Mouse (Mus musculus): ENCODE results near the gene Wrnip1.

Wrnip1 gene

GRCm38 (mm10) chr13:32801693-32802221 lies at the start of gene Wrnip1:
Wrnip1 (plus strand) TSS chr13:32802038.
- in situ Hi-C loops (cut with MboI; ENCODE audit: unreplicated experiment in 2 of 2) = no loop called here

- in situ Hi-C loops (cut with MboI; ENCODE audit: unreplicated experiment in 2 of 2) = loop anchor here in 1 of 2 experiments (25.0 kb wide), 1 partner anchor 1010 kb away; no protein-coding TSS in a partner anchor
Measured at GRCm38 (mm10) chr13:32752066-32752657, 49.7 kb upstream of the Wrnip1 start.

GRCm38 (mm10) chr13:32759036-32759435 lies 42.8 kb upstream of the Wrnip1 start:
- in situ Hi-C loops (cut with MboI; ENCODE audit: unreplicated experiment in 2 of 2) = loop anchor here in 1 of 2 experiments (25.0 kb wide), 1 partner anchor 1003 kb away; no protein-coding TSS in a partner anchor

GRCm38 (mm10) chr13:32760795-32761194 lies 41.0 kb upstream of the Wrnip1 start:
- in situ Hi-C loops (cut with MboI; ENCODE audit: unreplicated experiment in 2 of 2) = loop anchor here (10.0 to 25.0 kb wide), 2 partner anchors 1002 to 1134 kb away; no protein-coding TSS in a partner anchor

- in situ Hi-C loops (cut with MboI; ENCODE audit: unreplicated experiment in 2 of 2) = loop anchor here (10.0 to 25.0 kb wide), 2 partner anchors 999 to 1132 kb away; no protein-coding TSS in a partner anchor
Measured at GRCm38 (mm10) chr13:32763141-32763540, 38.7 kb upstream of the Wrnip1 start.

- in situ Hi-C loops (cut with MboI; ENCODE audit: unreplicated experiment in 2 of 2) = loop anchor here (10.0 to 25.0 kb wide), 2 partner anchors 998 to 1130 kb away; no protein-coding TSS in a partner anchor
Measured at GRCm38 (mm10) chr13:32764448-32764847, 37.4 kb upstream of the Wrnip1 start.

GRCm38 (mm10) chr13:32768104-32768503 lies 33.7 kb upstream of the Wrnip1 start:
- in situ Hi-C loops (cut with MboI; ENCODE audit: unreplicated experiment in 2 of 2) = loop anchor here (10.0 to 25.0 kb wide), 2 partner anchors 994 to 1127 kb away; no protein-coding TSS in a partner anchor

GRCm38 (mm10) chr13:32769960-32770359 lies 31.9 kb upstream of the Wrnip1 start:
- in situ Hi-C loops (cut with MboI; ENCODE audit: unreplicated experiment in 2 of 2) = loop anchor here (10.0 to 25.0 kb wide), 2 partner anchors 992 to 1125 kb away; no protein-coding TSS in a partner anchor

GRCm38 (mm10) chr13:32775889-32776288 lies 25.9 kb upstream of the Wrnip1 start:
- in situ Hi-C loops (cut with MboI; ENCODE audit: unreplicated experiment in 2 of 2) = loop anchor here in 1 of 2 experiments (10.0 kb wide), 1 partner anchor 1119 kb away; no protein-coding TSS in a partner anchor

GRCm38 (mm10) chr13:32776350-32776749 lies 25.5 kb upstream of the Wrnip1 start:
- in situ Hi-C loops (cut with MboI; ENCODE audit: unreplicated experiment in 2 of 2) = loop anchor here in 1 of 2 experiments (10.0 kb wide), 1 partner anchor 1118 kb away; no protein-coding TSS in a partner anchor

GRCm38 (mm10) chr13:32778861-32779260 lies 23.0 kb upstream of the Wrnip1 start:
- in situ Hi-C loops (cut with MboI; ENCODE audit: unreplicated experiment in 2 of 2) = loop anchor here in 1 of 2 experiments (10.0 kb wide), 1 partner anchor 1116 kb away; no protein-coding TSS in a partner anchor

- in situ Hi-C loops (cut with MboI; ENCODE audit: unreplicated experiment in 2 of 2) = no loop called here
Measured at GRCm38 (mm10) chr13:32783055-32783454, 18.8 kb upstream of the Wrnip1 start.

GRCm38 (mm10) chr13:32783816-32784215 lies 18.0 kb upstream of the Wrnip1 start, which contains the start of gene Mylk4:
Mylk4 (minus strand) TSS chr13:32783954.
- in situ Hi-C loops (cut with MboI; ENCODE audit: unreplicated experiment in 2 of 2) = no loop called here

- in situ Hi-C loops (cut with MboI; ENCODE audit: unreplicated experiment in 2 of 2) = no loop called here
Measured at GRCm38 (mm10) chr13:32787584-32787983, 14.3 kb upstream of the Wrnip1 start.

GRCm38 (mm10) chr13:32789781-32790180 lies 12.1 kb upstream of the Wrnip1 start:
- in situ Hi-C loops (cut with MboI; ENCODE audit: unreplicated experiment in 2 of 2) = no loop called here

- in situ Hi-C loops (cut with MboI; ENCODE audit: unreplicated experiment in 2 of 2) = no loop called here
Measured at GRCm38 (mm10) chr13:32794619-32795018, 7.2 kb upstream of the Wrnip1 start.

GRCm38 (mm10) chr13:32795166-32795565 lies 6.7 kb upstream of the Wrnip1 start:
- in situ Hi-C loops (cut with MboI; ENCODE audit: unreplicated experiment in 2 of 2) = no loop called here

GRCm38 (mm10) chr13:32797085-32797484 lies 4.8 kb upstream of the Wrnip1 start:
- in situ Hi-C loops (cut with MboI; ENCODE audit: unreplicated experiment in 2 of 2) = no loop called here

- in situ Hi-C loops (cut with MboI; ENCODE audit: unreplicated experiment in 2 of 2) = no loop called here
Measured at GRCm38 (mm10) chr13:32799131-32799530, 2.7 kb upstream of the Wrnip1 start.

- in situ Hi-C loops (cut with MboI; ENCODE audit: unreplicated experiment in 2 of 2) = no loop called here
Measured at GRCm38 (mm10) chr13:32800859-32801258, 979 bp upstream of the Wrnip1 start.

GRCm38 (mm10) chr13:32802259-32803081 lies 632 bp downstream of the Wrnip1 start, which contains the start of gene D930007J09Rik:
D930007J09Rik (minus strand) TSS chr13:32802849.
- in situ Hi-C loops (cut with MboI; ENCODE audit: unreplicated experiment in 2 of 2) = no loop called here
